Mouse (Mus musculus) hindbrain, embryonic 11.5 days (tissue): ENCODE results near the gene Fam166a. TPM values are rescaled to one million over a fixed set of nuclear protein-coding genes. Genes with fewer than 3 reads are reported as not detected.

Source experiments
- ATAC-seq: fragments of 200-750 bp; cut with Nextera tagmentation; 2 replicates; pipeline ENCODE4 v1.8.0; 2017; ENCODE audit warnings: mild to moderate bottlenecking, moderate TSS enrichment, moderate library complexity; ENCODE audit not compliant: low FRiP score
- DNase-seq: peaks from one replicate; pipeline ENCODE4 v3.0.0-alpha.2; 2015; ENCODE audit warnings: low spot score
- H3K27ac ChIP-seq: fragments of 300-500 bp; sonication (generic); 2 replicates; pipeline ENCODE4 v1.5.1; 2014; ENCODE audit warnings: mild to moderate bottlenecking, low read depth, low read length
- H3K27me3 ChIP-seq: fragments of 300-500 bp; sonication (generic); 2 replicates; pipeline ENCODE4 v1.6.1; 2014; ENCODE audit warnings: mild to moderate bottlenecking, low read length, moderate library complexity, mixed read lengths; ENCODE audit not compliant: control insufficient read depth, insufficient read depth
- H3K36me3 ChIP-seq: fragments of 300-500 bp; sonication (generic); 2 replicates; pipeline ENCODE4 v1.6.1; 2014; ENCODE audit warnings: mild to moderate bottlenecking, low read length, moderate library complexity, mixed read lengths; ENCODE audit not compliant: control insufficient read depth, insufficient read depth
- H3K4me1 ChIP-seq: fragments of 300-500 bp; sonication (generic); replicated peaks from 2 replicates; pipeline ENCODE4 v1.6.1; 2014; ENCODE audit warnings: low read length, mixed read lengths; ENCODE audit not compliant: control insufficient read depth, insufficient read depth
- H3K4me2 ChIP-seq: fragments of 300-500 bp; sonication (generic); replicated peaks from 2 replicates; pipeline ENCODE4 v1.6.1; 2014; ENCODE audit warnings: mild to moderate bottlenecking, low read depth, low read length
- H3K4me3 ChIP-seq: fragments of 300-500 bp; sonication (generic); 2 replicates; pipeline ENCODE4 v1.5.1; 2014; ENCODE audit warnings: low read depth, low read length
- H3K9ac ChIP-seq: fragments of 300-500 bp; sonication (generic); 2 replicates; pipeline ENCODE4 v1.6.1; 2014; ENCODE audit warnings: low read depth, low read length
- H3K9me3 ChIP-seq: fragments of 300-500 bp; sonication (generic); 2 replicates; pipeline ENCODE4 v1.6.1; 2016; ENCODE audit warnings: low read length; ENCODE audit not compliant: control insufficient read depth
- WGBS: fragments of 180-500 bp; shearing (Covaris S2); extraction: QIAGEN DNeasy Blood & Tissue Kit; methylation state at CpG from one replicate; pipeline ENCODE4 v1.1.7; 2014; 5-methylcytosine and 5-hydroxymethylcytosine counted together
- polyA plus RNA-seq: library from polyadenylated mRNA; unstranded; fragments of >200 nt; fragmentation: Nextera tagmentation; extraction: Ambion mirVana; gene quantifications from 2 replicates; pipeline ENCODE4 v1.2.1, GENCODE M21; 2014

Fam166a gene
- polyA plus RNA-seq, 1 experiment from 2014 or later: not detected

- Histone ChIP-seq H3K4me2 (no peak overlapping the region), H3K4me1 (no peaks in the 10 kb centered on the region), H3K36me3 (peaks cover 11% of the 10 kb centered on the region; the same call in 1 of the 2 replicates), H3K27ac (no peak overlapping the region), H3K27me3 (no peaks in the 10 kb centered on the region), H3K9ac (no peak overlapping the region), H3K9me3 (no peaks in the 10 kb centered on the region), H3K4me3 (no peak overlapping the region)
- no peak for DNase-seq
- 78% methylated on average over 4 of the region's 4 CpGs for WGBS
- ATAC-seq: no peak
These were observed 14.8 kb upstream of the Fam166a start for GRCm38 (mm10) chr2:25203631-25204214.

- 92% methylated on average over 1 of the region's 1 CpGs for WGBS
- Histone ChIP-seq H3K27ac (no peak overlapping the region), H3K27me3 (no peaks in the 10 kb centered on the region), H3K9ac (no peak overlapping the region), H3K4me3 (no peak overlapping the region), H3K4me2 (no peak overlapping the region), H3K36me3 (0 out of 2 replicates have a peak, but pooled peaks cover 4% of the 10 kb centered on the region), H3K4me1 (peaks cover 6% of the 10 kb centered on the region; the same call in 1 of the 2 replicates), H3K9me3 (no peaks in the 10 kb centered on the region)
- no peak for ATAC-seq
- no peak for DNase-seq
These were observed 11.0 kb upstream of the Fam166a start for GRCm38 (mm10) chr2:25207593-25207992.

DNA sequence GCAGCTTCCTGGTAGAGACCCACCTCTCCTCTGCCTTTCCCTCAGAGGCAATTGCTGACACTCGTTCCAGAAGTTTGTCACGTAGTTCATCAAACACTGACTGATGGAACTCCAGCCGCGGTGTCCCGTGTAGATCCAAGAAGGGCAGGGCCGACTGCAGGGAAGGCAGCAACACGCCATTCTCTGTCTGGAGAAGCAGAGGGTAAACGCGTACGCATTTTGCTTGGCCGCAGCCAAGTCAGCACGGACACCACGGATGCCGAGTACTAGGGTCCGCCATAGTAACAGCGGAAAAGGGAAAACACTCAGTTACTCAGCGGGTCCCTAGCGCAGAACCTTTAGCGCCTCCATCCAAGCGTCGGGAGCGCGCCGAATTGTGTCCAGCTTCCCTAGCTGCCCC, 7.9 kb upstream of the Fam166a start:
- DNase-seq (no peak), ATAC-seq (peak; percentile 55; the same call in 1 of the 2 replicates)
- Histone ChIP-seq H3K9ac (peak overlapping the region; percentile 95), H3K27ac (peak overlapping the region; percentile 87; the same call in 1 of the 2 replicates), H3K4me1 (peaks cover 6% of the 10 kb centered on the region; the same call in 1 of the 2 replicates), H3K4me3 (peak overlapping the region; percentile 90), H3K9me3 (no peaks in the 10 kb centered on the region), H3K27me3 (no peaks in the 10 kb centered on the region), H3K4me2 (peak overlapping the region; percentile 70), H3K36me3 (0 out of 2 replicates have a peak, but pooled peaks cover 2% of the 10 kb centered on the region)
- under 1% methylated on average over 24 of the region's 24 CpGs for WGBS

- Histone ChIP-seq H3K27me3 (no peaks in the 10 kb centered on the region), H3K9ac (peak within 1 kb of the TSS; percentile 95), H3K9me3 (no peaks in the 10 kb centered on the region), H3K36me3 (no peaks in the 10 kb centered on the region), H3K4me1 (peaks cover 6% of the 10 kb centered on the region; the same call in 1 of the 2 replicates), H3K27ac (peak within 1 kb of the TSS; percentile 87), H3K4me2 (peak within 1 kb of the TSS; percentile 70), H3K4me3 (peak within 1 kb of the TSS; percentile 90)
- DNase-seq: peak; percentile 92
- WGBS: under 1% methylated on average over 43 of the region's 44 CpGs
- peak; percentile 95 for ATAC-seq
These were observed 7.3 kb upstream of the Fam166a start, which contains the start of gene Nelfb for GRCm38 (mm10) chr2:25211121-25211670. Gene Nelfb, minus strand, starts transcription at chr2:25211489.

- H3K4me3 ChIP-seq: no peak overlapping the region
- H3K4me1 ChIP-seq: peaks cover 6% of the 10 kb centered on the region; the same call in 1 of the 2 replicates
- no peaks in the 10 kb centered on the region for H3K9me3 ChIP-seq
- WGBS: 67% methylated on average over 23 of the region's 23 CpGs
- no peak overlapping the region for H3K9ac ChIP-seq
- no peak for DNase-seq
- H3K4me2 ChIP-seq: no peak overlapping the region
- no peak for ATAC-seq
- no peaks in the 10 kb centered on the region for H3K36me3 ChIP-seq
- H3K27ac ChIP-seq: no peak overlapping the region
- no peaks in the 10 kb centered on the region for H3K27me3 ChIP-seq
These were observed 5.2 kb upstream of the Fam166a start for GRCm38 (mm10) chr2:25213266-25213865.

DNA sequence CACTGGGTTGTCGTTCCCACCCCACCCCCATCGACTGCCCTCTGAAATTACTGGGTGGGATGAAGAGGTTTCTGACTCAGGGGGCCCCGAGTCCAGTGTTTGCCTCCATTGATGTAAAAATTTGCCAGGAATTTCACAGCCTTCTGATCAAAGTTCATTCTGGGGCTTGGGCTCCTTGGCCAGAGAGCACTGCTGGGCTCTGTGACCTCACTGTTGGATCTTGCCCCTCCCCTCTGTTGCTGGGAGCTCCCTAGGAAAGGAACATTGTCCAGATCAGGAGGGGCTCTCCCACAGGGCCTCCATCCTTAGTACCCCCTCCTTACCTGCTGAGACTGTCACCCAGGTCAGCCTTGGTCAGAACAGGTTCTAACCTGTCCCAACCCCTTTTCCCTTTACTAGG, 4.1 kb upstream of the Fam166a start, which contains the start of gene Stpg3:
Stpg3 (minus strand) TSS at position 194 of the 400 bp plus-strand sequence.
- 67% methylated on average over 3 of the region's 3 CpGs for WGBS
- Histone ChIP-seq H3K36me3 (no peaks in the 10 kb centered on the region), H3K4me2 (no peak within 1 kb of the TSS), H3K4me1 (peaks cover 6% of the 10 kb centered on the region; the same call in 1 of the 2 replicates), H3K4me3 (no peak within 1 kb of the TSS), H3K27ac (no peak within 1 kb of the TSS), H3K9ac (no peak within 1 kb of the TSS), H3K27me3 (no peaks in the 10 kb centered on the region), H3K9me3 (no peaks in the 10 kb centered on the region)
- no peak for ATAC-seq
- no peak for DNase-seq

DNA sequence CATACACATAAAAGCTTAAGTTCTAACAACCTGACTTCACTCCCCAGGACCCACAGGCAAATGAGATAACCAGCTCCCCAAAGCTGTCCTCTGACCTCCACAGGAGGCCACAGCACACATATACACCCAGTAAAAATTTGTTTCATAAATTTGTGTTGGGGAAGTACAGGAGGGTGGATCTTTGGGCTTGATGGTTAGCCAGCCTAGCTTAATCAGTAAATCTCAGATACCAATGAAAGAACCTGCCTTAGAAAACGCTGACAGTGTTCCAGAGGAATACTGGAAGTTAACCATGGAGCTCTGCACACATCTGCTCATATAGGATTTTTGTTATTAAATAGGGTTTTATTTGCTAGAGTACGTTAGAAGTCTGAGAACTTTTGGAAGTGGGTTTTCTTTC, 879 bp upstream of the Fam166a start:
- Histone ChIP-seq H3K36me3 (no peaks in the 10 kb centered on the region), H3K9ac (no peak overlapping the region), H3K4me2 (no peak overlapping the region), H3K4me1 (no peaks in the 10 kb centered on the region), H3K4me3 (no peak overlapping the region), H3K9me3 (no peaks in the 10 kb centered on the region), H3K27ac (no peak overlapping the region), H3K27me3 (no peaks in the 10 kb centered on the region)
- ATAC-seq (no peak), DNase-seq (no peak)
- 68% methylated on average over 2 of the region's 2 CpGs for WGBS

DNA sequence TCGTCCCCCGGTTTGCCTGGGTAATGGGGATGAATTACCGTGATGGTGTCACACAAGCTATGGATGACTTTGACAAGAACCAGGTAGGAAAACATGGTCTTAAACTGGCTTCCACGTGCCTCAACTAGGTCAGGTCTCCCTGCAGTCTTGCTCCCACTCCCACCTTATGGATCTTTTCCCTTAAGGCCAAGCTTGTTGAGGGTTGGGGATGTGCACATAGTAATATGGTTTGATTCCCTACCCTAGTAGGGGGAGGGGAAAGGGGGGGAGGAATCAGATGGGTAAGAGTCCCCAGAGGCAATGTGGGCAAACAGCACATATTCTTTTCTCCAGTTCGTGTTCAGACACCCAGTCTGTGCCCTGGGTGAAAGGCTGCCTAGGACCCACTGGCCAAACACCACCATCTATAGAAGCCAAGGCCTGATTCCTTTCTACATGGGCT, 2.8 kb downstream of the Fam166a start:
- no peak overlapping the region for H3K4me2 ChIP-seq
- no peak for ATAC-seq
- no peaks in the 10 kb centered on the region for H3K9me3 ChIP-seq
- H3K4me1 ChIP-seq: peaks cover 2% of the 10 kb centered on the region; the same call in 1 of the 2 replicates
- H3K27me3 ChIP-seq: no peaks in the 10 kb centered on the region
- no peak overlapping the region for H3K27ac ChIP-seq
- WGBS: 80% methylated on average over 5 of the region's 5 CpGs
- no peak overlapping the region for H3K4me3 ChIP-seq
- DNase-seq: no peak
- no peaks in the 10 kb centered on the region for H3K36me3 ChIP-seq
- no peak overlapping the region for H3K9ac ChIP-seq
